Mouse (Mus musculus): ENCODE results near the gene Tctex1d2. TPM values are rescaled to one million over a fixed set of nuclear protein-coding genes. Genes with fewer than 3 reads are reported as not detected.

The Tctex1d2 gene
- polyA plus RNA-seq (2015; fragmentation: Nextera tagmentation; extraction: Ambion mirVana) = 26.6 and 27.5 TPM in 2 replicates

DNA sequence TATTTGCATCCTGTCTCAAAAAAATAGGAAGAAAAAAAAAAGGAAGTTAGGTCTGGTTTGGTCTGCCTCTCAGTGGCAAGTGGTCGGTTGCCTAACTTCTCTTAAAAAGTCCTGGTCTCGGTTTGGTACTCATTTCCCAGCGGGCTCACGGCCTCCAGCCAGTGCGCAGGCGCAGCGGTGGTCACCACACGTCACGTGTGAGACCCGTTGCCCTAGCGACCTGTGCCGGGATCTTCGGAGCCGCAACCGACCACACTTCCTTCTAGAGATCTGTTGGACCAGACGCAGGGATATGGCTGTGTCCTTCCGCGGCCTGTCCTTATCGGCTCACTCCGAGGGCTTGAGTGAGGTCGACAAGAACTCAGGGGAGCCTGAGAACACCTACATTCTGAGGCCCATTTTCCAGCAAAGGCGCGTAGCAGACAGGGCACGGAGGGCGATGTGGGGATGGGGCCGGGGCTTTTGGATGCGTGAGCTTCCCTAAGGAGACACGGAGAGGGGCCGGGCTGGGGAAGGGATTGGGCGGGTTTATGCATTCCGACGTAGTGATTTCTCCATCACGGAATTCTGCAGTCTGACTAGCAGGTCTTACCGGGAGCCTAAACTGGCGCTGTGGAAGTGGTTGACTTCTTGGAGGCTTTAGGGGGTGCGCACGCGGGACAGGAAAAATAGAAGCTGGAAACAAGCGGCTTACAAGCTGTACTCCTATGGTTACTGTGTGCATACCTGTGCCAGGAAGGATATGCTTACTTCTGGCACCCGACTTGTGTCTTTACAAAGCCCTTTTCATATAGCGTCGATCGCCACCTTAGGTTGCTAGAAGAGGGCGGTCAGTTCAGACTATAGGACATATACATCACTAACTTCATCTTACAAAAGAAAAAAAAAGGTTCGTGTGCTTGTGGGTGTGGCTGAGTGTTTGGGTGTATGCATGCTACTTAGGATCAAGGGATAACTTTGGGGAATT, at the start of gene Tctex1d2:
Gene Tctex1d2, plus strand, starts transcription at position 186 of the 967 bp plus-strand sequence.
- Histone ChIP-seq H3K4me2 (peak within 1 kb of the TSS; percentile 72), H3K36me3 (no peaks in the 10 kb centered on the region), H3K4me3 (peak within 1 kb of the TSS; percentile 68), H3K27ac (peak within 1 kb of the TSS; percentile 96), H3K27me3 (no peaks in the 10 kb centered on the region), H3K4me1 (peaks cover 14% of the 10 kb centered on the region), H3K9me3 (no peaks in the 10 kb centered on the region), H3K9ac (peak within 1 kb of the TSS; percentile 76)
- ATAC-seq (ENCODE audit: insufficient number of reproducible peaks, insufficient read depth, low FRiP score, low TSS enrichment, low read depth) = peak; percentile 91
- WGBS = 1% methylated on average over 45 of the region's 45 CpGs

DNA sequence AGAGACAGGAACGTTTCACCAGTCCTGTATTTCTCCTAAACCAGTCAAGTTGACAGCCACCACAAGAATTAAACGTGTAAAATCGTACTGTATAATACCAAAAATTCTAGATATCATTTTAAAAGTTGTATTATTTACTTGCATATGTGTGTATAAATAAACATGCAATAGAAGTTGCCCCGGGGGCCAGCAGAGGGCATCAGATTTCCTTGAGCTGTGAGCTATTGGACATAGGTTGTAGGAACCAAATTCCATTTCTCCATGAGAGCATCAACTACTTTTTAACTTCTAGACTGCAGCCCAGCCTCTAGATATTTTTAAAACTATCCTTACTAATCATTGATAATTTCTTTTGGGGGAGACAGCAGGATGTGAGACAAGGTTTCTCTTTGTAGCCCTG, 48.2 kb upstream of the Tctex1d2 start:
- 87% methylated on average over 4 of the region's 4 CpGs for WGBS
- Histone ChIP-seq H3K9ac (no peak overlapping the region), H3K27me3 (no peaks in the 10 kb centered on the region), H3K4me2 (no peak overlapping the region), H3K27ac (no peak overlapping the region), H3K36me3 (peaks cover 51% of the 10 kb centered on the region), H3K4me1 (no peaks in the 10 kb centered on the region), H3K9me3 (no peaks in the 10 kb centered on the region), H3K4me3 (no peak overlapping the region)
- no peak for ATAC-seq (ENCODE audit: insufficient number of reproducible peaks, insufficient read depth, low FRiP score, low TSS enrichment, low read depth)

DNA sequence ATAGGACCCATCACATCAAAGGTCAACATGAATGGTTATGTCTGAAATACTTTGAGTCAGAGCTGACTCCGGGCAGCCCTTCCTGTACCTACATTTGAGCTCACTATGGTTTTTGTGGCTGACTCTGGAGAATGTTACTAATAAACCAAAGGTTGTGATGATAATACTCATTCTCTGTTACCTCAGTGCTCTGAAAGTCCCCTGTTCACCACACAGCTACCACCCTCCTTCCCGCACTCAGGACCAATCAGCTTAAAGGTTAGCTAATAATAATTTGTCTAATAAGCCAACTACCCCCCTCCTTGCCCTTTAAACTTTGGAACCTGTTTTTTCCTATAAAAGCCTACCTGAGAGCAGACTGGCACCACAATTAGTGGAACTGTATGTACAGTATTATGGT, 39.9 kb upstream of the Tctex1d2 start:
- H3K27ac ChIP-seq = no peak overlapping the region
- 90% methylated on average over 2 of the region's 2 CpGs for WGBS
- H3K9me3 ChIP-seq = 0 out of 2 replicates have a peak, but pooled peaks cover 3% of the 10 kb centered on the region
- no peak overlapping the region for H3K4me3 ChIP-seq
- H3K4me1 ChIP-seq = no peaks in the 10 kb centered on the region
- ATAC-seq (ENCODE audit: insufficient number of reproducible peaks, insufficient read depth, low FRiP score, low TSS enrichment, low read depth) = no peak
- no peak overlapping the region for H3K9ac ChIP-seq
- peaks cover 83% of the 10 kb centered on the region for H3K36me3 ChIP-seq
- no peak overlapping the region for H3K4me2 ChIP-seq
- H3K27me3 ChIP-seq = no peaks in the 10 kb centered on the region

DNA sequence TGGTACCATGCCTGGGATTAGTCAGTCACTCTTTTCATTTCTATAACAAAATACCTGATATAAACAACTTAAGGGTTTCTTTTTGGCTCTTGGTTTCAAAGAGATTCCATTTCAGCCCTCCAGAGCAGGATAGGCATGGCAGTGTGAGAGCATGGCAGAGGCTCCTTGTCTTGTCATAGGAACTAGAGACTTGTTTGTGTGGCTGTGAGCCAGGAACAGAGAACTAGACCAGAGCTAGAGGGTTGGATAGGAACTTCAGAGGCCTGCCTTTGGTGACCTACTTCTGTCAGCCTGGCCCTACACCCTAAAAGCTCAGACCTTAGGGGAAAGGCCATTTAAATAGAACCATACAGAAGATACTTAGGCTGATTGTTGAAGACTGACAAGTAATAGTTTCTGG, 36.6 kb upstream of the Tctex1d2 start:
- H3K4me3 ChIP-seq = no peak overlapping the region
- no peak overlapping the region for H3K9ac ChIP-seq
- H3K4me2 ChIP-seq = no peak overlapping the region
- H3K4me1 ChIP-seq = no peaks in the 10 kb centered on the region
- H3K27ac ChIP-seq = no peak overlapping the region
- no peaks in the 10 kb centered on the region for H3K27me3 ChIP-seq
- H3K36me3 ChIP-seq = peaks cover 81% of the 10 kb centered on the region
- H3K9me3 ChIP-seq = 0 out of 2 replicates have a peak, but pooled peaks cover 3% of the 10 kb centered on the region
- no peak for ATAC-seq (ENCODE audit: insufficient number of reproducible peaks, insufficient read depth, low FRiP score, low TSS enrichment, low read depth)

DNA sequence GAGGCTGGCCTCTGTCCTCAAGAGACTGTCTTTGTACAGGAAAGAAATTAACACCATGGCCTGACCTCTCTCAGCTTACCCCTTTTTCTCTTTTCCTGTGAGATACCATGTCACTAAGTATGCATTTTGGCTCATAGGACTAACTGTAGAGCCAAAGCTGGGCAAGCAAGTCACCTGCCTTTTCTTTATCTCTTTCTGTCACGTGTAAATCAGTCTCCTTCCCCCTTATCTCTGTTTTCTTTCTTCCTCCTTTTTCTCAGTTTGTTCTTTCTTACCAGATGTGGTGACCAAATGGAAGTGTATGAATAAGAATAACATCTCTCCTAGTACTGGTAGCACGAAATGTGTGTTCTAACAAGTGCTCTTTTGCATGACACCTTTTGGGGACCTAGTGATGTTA, 34.6 kb upstream of the Tctex1d2 start:
- no peak for ATAC-seq (ENCODE audit: insufficient number of reproducible peaks, insufficient read depth, low FRiP score, low TSS enrichment, low read depth)
- 90% methylated on average over 2 of the region's 2 CpGs for WGBS
- H3K4me3 ChIP-seq = no peak overlapping the region
- no peaks in the 10 kb centered on the region for H3K27me3 ChIP-seq
- no peaks in the 10 kb centered on the region for H3K4me1 ChIP-seq
- H3K36me3 ChIP-seq = peaks cover 67% of the 10 kb centered on the region
- no peak overlapping the region for H3K9ac ChIP-seq
- H3K9me3 ChIP-seq = no peaks in the 10 kb centered on the region
- H3K27ac ChIP-seq = no peak overlapping the region
- H3K4me2 ChIP-seq = no peak overlapping the region

DNA sequence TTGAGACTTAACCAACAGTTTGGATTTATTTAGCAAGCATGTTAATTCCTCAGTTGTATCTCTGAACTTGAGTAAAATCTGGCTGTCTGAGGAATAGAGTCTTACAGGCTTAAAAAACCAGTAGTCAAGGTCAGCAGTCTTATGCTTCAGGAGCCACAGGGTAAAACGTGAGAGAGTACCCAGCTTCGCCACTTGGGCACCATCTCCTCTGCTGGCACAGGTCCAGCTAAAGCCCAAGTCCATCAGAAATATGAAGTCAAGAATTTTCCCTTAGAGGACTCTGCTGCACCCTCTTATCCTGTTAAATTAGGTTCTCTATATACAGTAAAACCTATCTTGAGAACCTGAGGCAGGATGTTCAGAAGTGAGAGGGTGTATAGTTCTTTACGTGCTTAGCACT, 32.7 kb upstream of the Tctex1d2 start:
- Histone ChIP-seq H3K9me3 (no peaks in the 10 kb centered on the region), H3K36me3 (peaks cover 61% of the 10 kb centered on the region), H3K27me3 (no peaks in the 10 kb centered on the region), H3K4me2 (no peak overlapping the region), H3K4me3 (no peak overlapping the region), H3K9ac (no peak overlapping the region), H3K27ac (no peak overlapping the region), H3K4me1 (no peaks in the 10 kb centered on the region)
- no peak for ATAC-seq (ENCODE audit: insufficient number of reproducible peaks, insufficient read depth, low FRiP score, low TSS enrichment, low read depth)
- WGBS = 87% methylated on average over 3 of the region's 3 CpGs

DNA sequence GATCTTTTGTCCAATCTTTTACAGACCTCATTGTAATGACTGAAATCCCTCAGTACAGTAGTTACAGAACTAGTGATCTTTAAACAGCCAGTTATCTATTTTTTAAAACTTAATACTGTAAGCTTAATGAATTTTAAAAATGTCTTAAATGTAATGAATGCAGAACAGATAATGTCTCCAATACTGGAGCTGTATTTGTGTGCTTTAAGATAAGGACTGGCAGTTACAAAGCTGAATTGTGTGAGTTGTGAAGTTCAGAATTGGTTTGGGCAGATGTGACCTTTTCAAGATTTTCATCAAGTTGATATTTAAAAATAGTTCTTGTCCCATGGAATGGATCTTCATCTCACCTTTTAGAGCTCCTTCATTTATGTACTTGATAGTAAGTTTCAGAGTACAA, 30.5 kb upstream of the Tctex1d2 start:
- Histone ChIP-seq H3K4me2 (no peak overlapping the region), H3K4me1 (no peaks in the 10 kb centered on the region), H3K36me3 (peaks cover 55% of the 10 kb centered on the region), H3K9ac (no peak overlapping the region), H3K27me3 (no peaks in the 10 kb centered on the region), H3K9me3 (no peaks in the 10 kb centered on the region), H3K4me3 (no peak overlapping the region), H3K27ac (no peak overlapping the region)
- no peak for ATAC-seq (ENCODE audit: insufficient number of reproducible peaks, insufficient read depth, low FRiP score, low TSS enrichment, low read depth)

DNA sequence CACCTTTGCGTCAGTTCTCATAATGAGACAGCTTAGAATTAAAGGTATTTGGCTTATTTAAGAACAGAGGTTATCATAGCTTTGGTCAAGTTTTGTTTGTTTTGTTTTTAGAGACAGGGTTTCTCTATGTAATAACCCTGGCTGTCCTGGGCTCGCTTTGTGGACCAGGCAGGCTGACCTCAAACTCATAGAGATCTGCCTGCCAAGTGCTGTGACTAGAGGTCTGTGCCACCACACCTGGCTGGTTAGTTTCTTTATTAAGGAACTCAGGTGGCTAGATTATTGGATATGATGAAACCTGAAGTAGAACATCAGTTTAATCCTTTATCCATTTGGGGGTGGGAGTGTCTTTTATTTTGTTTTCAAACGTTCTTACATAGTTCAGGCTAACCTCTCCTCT, 29.7 kb upstream of the Tctex1d2 start:
- WGBS = 78% methylated on average over 3 of the region's 3 CpGs
- ATAC-seq (ENCODE audit: insufficient number of reproducible peaks, insufficient read depth, low FRiP score, low TSS enrichment, low read depth) = no peak
- H3K36me3 ChIP-seq = peaks cover 53% of the 10 kb centered on the region
- no peak overlapping the region for H3K4me3 ChIP-seq
- no peak overlapping the region for H3K27ac ChIP-seq
- no peak overlapping the region for H3K4me2 ChIP-seq
- no peaks in the 10 kb centered on the region for H3K4me1 ChIP-seq
- H3K9ac ChIP-seq = no peak overlapping the region
- no peaks in the 10 kb centered on the region for H3K9me3 ChIP-seq
- H3K27me3 ChIP-seq = no peaks in the 10 kb centered on the region

DNA sequence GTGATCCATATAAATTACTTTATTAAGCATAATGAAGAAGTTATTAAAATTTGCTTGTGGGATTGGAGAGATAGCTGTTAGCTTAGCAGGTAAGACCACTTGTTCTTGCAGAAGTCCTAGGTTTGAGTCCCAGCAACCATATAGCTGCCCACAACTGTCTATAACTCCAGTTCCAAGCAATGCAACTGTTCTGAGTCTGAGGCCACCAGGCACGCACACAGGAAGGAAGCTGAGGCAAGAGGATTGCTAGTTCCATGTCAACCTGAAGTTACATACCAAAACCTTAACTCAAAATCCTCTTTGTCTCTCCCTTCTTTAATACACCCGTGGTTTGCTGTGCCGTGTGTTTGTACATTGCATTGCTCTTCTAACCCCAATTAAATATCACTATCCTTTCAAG, 28.6 kb upstream of the Tctex1d2 start:
- Histone ChIP-seq H3K4me3 (no peak overlapping the region), H3K4me1 (no peaks in the 10 kb centered on the region; the same call in 1 of the 2 replicates), H3K36me3 (peaks cover 45% of the 10 kb centered on the region), H3K27ac (no peak overlapping the region), H3K4me2 (no peak overlapping the region), H3K9ac (no peak overlapping the region), H3K9me3 (no peaks in the 10 kb centered on the region), H3K27me3 (no peaks in the 10 kb centered on the region)
- WGBS = 93% methylated on average over 3 of the region's 3 CpGs
- ATAC-seq (ENCODE audit: insufficient number of reproducible peaks, insufficient read depth, low FRiP score, low TSS enrichment, low read depth) = no peak

DNA sequence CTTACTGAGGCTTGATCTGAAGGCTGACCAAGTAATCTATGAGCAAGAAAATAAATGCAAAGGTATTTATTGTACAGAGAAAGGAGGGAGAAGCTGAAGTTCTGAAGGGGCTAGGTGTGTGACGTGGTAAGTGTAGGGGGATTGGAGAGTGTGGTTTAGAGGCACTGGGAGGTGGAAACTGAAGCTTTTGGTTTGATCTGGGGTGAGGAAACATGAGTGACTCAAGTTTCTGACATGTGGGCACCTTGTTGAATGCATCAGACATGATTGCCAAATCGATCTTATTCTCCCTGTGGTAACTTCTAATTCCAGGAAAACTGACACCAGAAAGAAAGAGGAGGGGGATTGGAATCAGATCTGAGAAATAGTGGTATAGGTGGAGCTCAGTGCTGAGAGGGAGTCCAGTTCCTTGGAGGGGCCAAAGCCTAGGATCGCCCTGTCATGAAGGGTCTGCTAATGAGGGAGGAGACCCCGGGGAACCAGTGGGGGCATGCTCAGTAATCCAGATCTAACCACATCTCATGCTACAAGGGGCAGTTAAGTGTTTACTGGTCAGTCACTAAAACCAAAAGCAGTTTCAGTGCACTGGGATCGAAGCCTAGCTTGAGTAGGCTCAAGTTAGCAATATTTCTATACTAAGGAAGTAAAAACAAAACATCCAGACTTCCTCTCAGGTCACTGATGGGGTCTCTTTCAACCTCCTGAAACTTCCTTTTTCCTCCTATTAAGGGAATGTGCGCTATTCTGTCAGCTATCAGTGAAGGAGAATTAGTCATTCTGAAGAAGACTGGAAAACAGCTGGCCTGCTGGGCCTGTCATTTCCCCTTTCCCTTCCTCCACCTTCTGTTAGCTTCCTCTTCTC, 23.6 kb upstream of the Tctex1d2 start:
- WGBS = 52% methylated on average over 6 of the region's 6 CpGs
- Histone ChIP-seq H3K9me3 (no peaks in the 10 kb centered on the region), H3K4me1 (no peaks in the 10 kb centered on the region; the same call in 1 of the 2 replicates), H3K4me3 (no peak overlapping the region), H3K36me3 (peaks cover 21% of the 10 kb centered on the region), H3K27me3 (no peaks in the 10 kb centered on the region), H3K27ac (peak overlapping the region; percentile 53), H3K4me2 (no peak overlapping the region), H3K9ac (no peak overlapping the region)
- no peak for ATAC-seq (ENCODE audit: insufficient number of reproducible peaks, insufficient read depth, low FRiP score, low TSS enrichment, low read depth)

DNA sequence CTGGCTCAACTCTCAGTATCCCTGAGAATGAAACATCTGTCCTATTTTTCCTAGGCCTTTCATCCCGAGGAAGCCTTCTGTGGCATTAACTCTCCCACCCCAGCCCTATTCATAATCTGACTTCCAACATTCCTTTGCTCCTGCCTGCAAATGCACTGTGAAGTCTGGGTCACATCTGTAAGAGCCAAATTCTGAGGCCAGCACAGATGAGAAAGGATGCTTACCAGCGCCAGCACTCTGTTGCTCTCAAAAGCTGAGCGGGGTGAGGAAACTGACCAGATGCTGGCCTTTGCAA, 23.0 kb upstream of the Tctex1d2 start:
- Histone ChIP-seq H3K27ac (peak overlapping the region; percentile 53), H3K9me3 (no peaks in the 10 kb centered on the region), H3K4me2 (no peak overlapping the region), H3K27me3 (no peaks in the 10 kb centered on the region), H3K9ac (no peak overlapping the region), H3K4me1 (no peaks in the 10 kb centered on the region; the same call in 1 of the 2 replicates), H3K4me3 (no peak overlapping the region), H3K36me3 (peaks cover 16% of the 10 kb centered on the region)
- no peak for ATAC-seq (ENCODE audit: insufficient number of reproducible peaks, insufficient read depth, low FRiP score, low TSS enrichment, low read depth)
- 55% methylated on average over 3 of the region's 3 CpGs for WGBS

All from embryonic facial prominence, embryonic 13.5 days (tissue).